In the genomic region with DNA sequence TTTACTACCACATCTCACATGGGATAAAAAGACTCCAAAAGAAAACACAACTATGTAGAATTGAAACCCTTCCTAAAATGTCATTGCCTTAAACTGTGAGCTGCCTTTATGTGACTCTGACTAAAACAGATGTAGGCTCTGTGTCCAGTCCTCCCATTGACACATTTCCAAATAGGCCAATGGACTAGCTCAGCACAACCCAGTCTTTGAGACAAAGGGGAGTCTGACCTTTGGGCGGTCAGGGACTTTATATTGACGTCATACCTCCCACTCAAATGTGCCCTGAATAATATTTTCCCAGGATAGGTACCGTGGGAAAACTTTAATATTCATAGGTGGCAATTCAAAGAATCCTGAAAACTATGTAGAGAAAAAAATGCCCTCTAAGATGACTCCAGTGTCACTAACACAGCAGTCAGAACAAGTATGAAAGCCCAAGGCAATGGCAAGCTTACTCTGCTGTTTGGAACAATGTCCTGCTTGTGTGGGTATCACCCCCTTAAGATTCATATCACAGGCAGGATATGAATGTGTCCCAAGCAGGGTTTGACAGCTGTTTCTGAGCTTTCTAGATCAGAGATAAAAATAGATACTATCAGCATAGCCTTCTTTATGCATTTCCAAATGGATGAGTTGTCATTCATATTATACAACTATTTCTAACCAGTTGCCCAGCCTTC, we compare ENCODE assay signal across 17 mouse cellular contexts.
"Had no signal": no experiment of that assay in that cellular context is flagged by ENCODE, and none has a peak within 500 bp of the region (broad histone marks: within the 10 kb centered on the region; RNA-seq: fewer than 3 reads in every experiment).

No protein-coding gene starts in this region.

- H3K27me3 ChIP-seq: intestine, embryonic 15.5 days; kidney, embryonic 15.5 days; limb, embryonic 12.5 days; liver, embryonic 12.5 days; liver, embryonic 15.5 days; neural tube, embryonic 13.5 days had no signal

- DNase-seq: kidney, adult 11 months; kidney, adult 8-10 months; kidney, postnatal 10 days; kidney, postnatal 36 days; layer of hippocampus, postnatal 36 days; liver; lung, adult 2 months; thymus, adult 18-20 months; thymus, postnatal 36 days had no signal

- ATAC-seq: intestine, embryonic 15.5 days; liver, embryonic 12.5 days had no signal

- H3K9me3 ChIP-seq: intestine, embryonic 15.5 days; kidney, embryonic 15.5 days; limb, embryonic 12.5 days; liver, embryonic 12.5 days; liver, embryonic 15.5 days; neural tube, embryonic 13.5 days had no signal

- H3K36me3 ChIP-seq: intestine, embryonic 15.5 days; kidney, embryonic 15.5 days; limb, embryonic 12.5 days; liver, embryonic 12.5 days; liver, embryonic 15.5 days; neural tube, embryonic 13.5 days had no signal

- H3K4me1 ChIP-seq: intestine, embryonic 15.5 days; kidney, embryonic 15.5 days; limb, embryonic 12.5 days; liver, embryonic 12.5 days; liver, embryonic 15.5 days; neural tube, embryonic 13.5 days had no signal

- H3K4me3 ChIP-seq: intestine, embryonic 15.5 days; kidney, embryonic 15.5 days; left cerebral cortex, adult 2 months; limb, embryonic 12.5 days; liver, embryonic 12.5 days; liver, embryonic 15.5 days; neural tube, embryonic 13.5 days had no signal

- H3K27ac ChIP-seq: intestine, embryonic 15.5 days; kidney, embryonic 15.5 days; left cerebral cortex, adult 2 months; limb, embryonic 12.5 days; liver, embryonic 12.5 days; liver, embryonic 15.5 days; macrophage; neural tube, embryonic 13.5 days had no signal

- H3K4me2 ChIP-seq: intestine, embryonic 15.5 days; kidney, embryonic 15.5 days; limb, embryonic 12.5 days; liver, embryonic 12.5 days; liver, embryonic 15.5 days; neural tube, embryonic 13.5 days had no signal

- H3K9ac ChIP-seq: intestine, embryonic 15.5 days; kidney, embryonic 15.5 days; limb, embryonic 12.5 days; liver, embryonic 12.5 days; liver, embryonic 15.5 days; neural tube, embryonic 13.5 days had no signal
